8 mouse cellular contexts compared by ENCODE assay signal in genomic region chr9:83146446-83147188, GRCm38 (mm10). TPM values are rescaled to one million over a fixed set of nuclear protein-coding genes. Genes with fewer than 3 reads are reported as not detected.
DNase-seq lines count a peak whose midpoint lies in the region; ATAC-seq and TF ChIP-seq lines count a peak whose summit lies in the region.

TSS of gene Hmgn3 (minus strand) at chr9:83146685.

- TF ChIP-seq POLR2A in testis, adult 2 months (IDR thresholded peaks at IDR 0.05; ENCODE audit: control insufficient read depth, low read depth, low read length): peak; percentile 22; the same call in 1 of the 2 replicates

- WGBS in neural tube, embryonic 15.5 days: 7% methylated on average over 28 of the region's 28 CpGs

- peak within 1 kb of the TSS; percentile 29 for H3K9ac ChIP-seq in ES-E14 (ENCODE audit: insufficient read depth, low read depth, low read length, poor library complexity, severe bottlenecking)
- H3K9ac ChIP-seq in neural tube, embryonic 15.5 days (replicated peaks): peak within 1 kb of the TSS; percentile 74

- no peaks in the 10 kb centered on the region for H3K36me3 ChIP-seq in ES-E14 (ENCODE audit: control insufficient read depth, insufficient read depth, low read length, poor library complexity, severe bottlenecking)
- no peaks in the 10 kb centered on the region for H3K36me3 ChIP-seq in neural tube, embryonic 15.5 days
- H3K36me3 ChIP-seq in testis, adult 2 months (ENCODE audit: control insufficient read depth, insufficient read depth, low read length): no peaks in the 10 kb centered on the region

- H3K4me3 ChIP-seq in ES-E14 (ENCODE audit: insufficient read depth in 1 of 2, low read depth in 1 of 2, low read length in 2 of 2, poor library complexity in 1 of 2, severe bottlenecking in 1 of 2): peak within 1 kb of the TSS; percentile 53 to 55
- peak within 1 kb of the TSS; percentile 92 for H3K4me3 ChIP-seq in layer of hippocampus, adult 2 months
- H3K4me3 ChIP-seq in neural tube, embryonic 15.5 days (replicated peaks): peak within 1 kb of the TSS; percentile 63
- H3K4me3 ChIP-seq in testis, adult 2 months (ENCODE audit: control insufficient read depth, low read depth, low read length): peak within 1 kb of the TSS; percentile 80

- H3K27ac ChIP-seq in ES-E14 (ENCODE audit: insufficient read depth, low read depth, low read length, poor library complexity, severe bottlenecking): no peak within 1 kb of the TSS
- peak within 1 kb of the TSS; percentile 95 for H3K27ac ChIP-seq in layer of hippocampus, adult 2 months
- peak within 1 kb of the TSS; percentile 85 for H3K27ac ChIP-seq in neural tube, embryonic 15.5 days (replicated peaks)
- peak within 1 kb of the TSS; percentile 3 for H3K27ac ChIP-seq in testis, adult 2 months (ENCODE audit: control insufficient read depth, insufficient read depth, low read depth, low read length)

- 0 out of 4 replicates have a peak, but pooled peaks cover 0 to 3% of the 10 kb centered on the region in 2 experiments for H3K4me1 ChIP-seq in ES-E14 (ENCODE audit: control insufficient read depth in 2 of 2, insufficient read depth in 2 of 2, low read length in 2 of 2, poor library complexity in 1 of 2)
- peaks cover 16% of the 10 kb centered on the region for H3K4me1 ChIP-seq in neural tube, embryonic 15.5 days
- peaks cover 11% of the 10 kb centered on the region for H3K4me1 ChIP-seq in testis, adult 2 months (ENCODE audit: control insufficient read depth, insufficient read depth, low read length)

- peak within 1 kb of the TSS; percentile 99 for H3K4me2 ChIP-seq in neural tube, embryonic 15.5 days

- ATAC-seq in hematopoietic stem cell, adult 5-6 weeks (replicated peaks in 1 of 2; ENCODE audit: insufficient read depth in 1 of 2, low FRiP score in 2 of 2, low TSS enrichment in 1 of 2, low read depth in 1 of 2, poor library complexity in 2 of 2, severe bottlenecking in 2 of 2): peak; percentile 97 to 98
- ATAC-seq in neural tube, embryonic 15.5 days (ENCODE audit: low FRiP score): peak; percentile 99

- no peaks in the 10 kb centered on the region for H3K9me3 ChIP-seq in ES-E14 (ENCODE audit: control insufficient read depth, insufficient read depth, low read depth, low read length)
- no peaks in the 10 kb centered on the region for H3K9me3 ChIP-seq in neural tube, embryonic 15.5 days (replicated peaks)

- DNase-seq in ES-E14 (ENCODE audit: low read depth, low spot score): peak; percentile 60
- DNase-seq in cerebellum, adult 8-10 months: peak; percentile 84
- peak; percentile 94 to 98 for DNase-seq in frontal cortex, adult 2 months (ENCODE audit: extremely low spot score in 1 of 2, low spot score in 1 of 2)
- peak; percentile 96 for DNase-seq in layer of hippocampus, adult 2 months (ENCODE audit: low spot score in 2 of 2)
- DNase-seq in lung, adult 18-20 months: peak; percentile 91 to 92

- no peaks in the 10 kb centered on the region for H3K27me3 ChIP-seq in neural tube, embryonic 15.5 days (replicated peaks)
- no peaks in the 10 kb centered on the region for H3K27me3 ChIP-seq in testis, adult 2 months (ENCODE audit: control insufficient read depth, insufficient read depth, low read length)

- no peak for TF ChIP-seq CTCF in layer of hippocampus, adult 2 months (conservative IDR thresholded peaks at IDR 0.05)
- no peak for TF ChIP-seq CTCF in testis, adult 2 months (IDR thresholded peaks at IDR 0.05; ENCODE audit: control insufficient read depth, insufficient read depth, insufficient replicate concordance, low read depth, low read length)

- in situ Hi-C loops in ES-E14 (cut with MboI; ENCODE audit: low sequenced_read_pairs in 2 of 2, unreplicated experiment in 2 of 2): no loop called here

TF ChIP-seq in ES-E14, 5 proteins besides CTCF, POLR2A, EP300 and RAD21:
- TF ChIP-seq MAFK (IDR thresholded peaks at IDR 0.05; ENCODE audit: insufficient read depth, low read depth, low read length): no peak
- TF ChIP-seq ZNF384 (IDR thresholded peaks at IDR 0.05; ENCODE audit: low read depth, low read length): peak; percentile 90

RNA-seq across cellular contexts. Expression of gene Hmgn3, which starts in this region (rescaled TPM):
- total RNA-seq in ES-E14 (2012; rRNA removed): 3.9 and 9.2 TPM in 2 replicates
- 200 and 214 TPM in 2 replicates for polyA plus RNA-seq in frontal cortex, adult 2 months (2012; rRNA removed)
- 47.5 and 55.2 TPM in 2 replicates for total RNA-seq in hematopoietic stem cell, adult 5-6 weeks (2017)
- 10 to 100 TPM; 86.8 to 89.5 TPM for total RNA-seq in layer of hippocampus, adult 2 months (2021)
- 138 and 154 TPM in 2 replicates for polyA plus RNA-seq in neural tube, embryonic 15.5 days (2015; fragmentation: Nextera tagmentation; extraction: Ambion mirVana)
- polyA plus RNA-seq in testis, adult 2 months (2012; rRNA removed): 5.5 and 8.0 TPM in 2 replicates

Comparison
In these comparisons a context has a peak if more than half of its experiments do, and no peak if none do; other contexts are left out.
1. RNA of gene Hmgn3 (polyA plus RNA-seq): 200 to 214 TPM in frontal cortex, adult 2 months and 138 to 154 TPM in neural tube, embryonic 15.5 days; 5.5 to 8.0 TPM in testis, adult 2 months; every median in the first group is over 10 times any median in the second.
2. Peak in every context shown above with its lines, with median percentiles within 50 percentile points of each other: DNase-seq and H3K4me3 ChIP-seq.